Mouse (Mus musculus) activated CD4-positive, CD25-positive, alpha-beta regulatory T cell (primary cell): ENCODE measurements around the gene Filip1. TPM values are rescaled to one million over a fixed set of nuclear protein-coding genes. Genes with fewer than 3 reads are reported as not detected.

ENCODE experiments used
- polyA plus RNA-seq, 2 experiments: library from polyadenylated mRNA; unstranded; fragments of 100-300 nt; shearing (Covaris generic); gene quantifications; one replicate each; pipeline ENCODE4 v1.2.1; 2017

Filip1 gene
- under 1 TPM; 0.86 to 0.93 TPM for polyA plus RNA-seq

GRCm38 (mm10) chr9:80012751-80013150 is at the start of gene Filip1:
Gene Filip1, minus strand, starts transcription at chr9:80012851.

GRCm38 (mm10) chr9:79792841-79793835 is 219.5 kb downstream of the Filip1 start, which contains the start of gene Tmem30a:
Gene Tmem30a, minus strand, starts transcription at chr9:79793507.

Other genes starting within 250 kb of the Filip1 start
- gene Tmem30a, start 219.3 kb downstream of the Filip1 start, polyA plus RNA-seq = 100 to 1,000 TPM in 1 of 2 experiments, 10 to 100 TPM in 1; 87.7 to 123 TPM
- 100 to 1,000 TPM in 1 of 2 experiments, 10 to 100 TPM in 1; 86.3 to 103 TPM for gene Senp6, start 54.1 kb upstream of the Filip1 start, polyA plus RNA-seq
- gene Myo6, start 152.2 kb upstream of the Filip1 start, polyA plus RNA-seq = 100 to 1,000 TPM in 1 of 2 experiments, 10 to 100 TPM in 1; 17.5 to 159 TPM